Mouse (Mus musculus) liver, embryonic 13.5 days (tissue): ENCODE results near the gene Plekha1. TPM values are rescaled to one million over a fixed set of nuclear protein-coding genes. Genes with fewer than 3 reads are reported as not detected.

Experiments
- ATAC-seq: fragments of 200-750 bp; cut with Nextera tagmentation; 2 replicates; pipeline ENCODE4 v1.8.0; 2017; ENCODE audit warnings: low read depth, mild to moderate bottlenecking, moderate number of reproducible peaks, moderate library complexity
- DNase-seq: peaks from one replicate; pipeline ENCODE4 v3.0.0; 2022
- H3K27ac ChIP-seq: fragments of 300-500 bp; sonication (generic); 2 replicates; pipeline ENCODE4 v1.5.1; 2015; ENCODE audit warnings: moderate library complexity, mild to moderate bottlenecking, inconsistent platforms
- H3K27me3 ChIP-seq: fragments of 300-500 bp; sonication (generic); 2 replicates; pipeline ENCODE4 v1.6.1; 2015; ENCODE audit warnings: mild to moderate bottlenecking, inconsistent platforms
- H3K36me3 ChIP-seq: fragments of 300-500 bp; sonication (generic); 2 replicates; pipeline ENCODE4 v1.6.1; 2015; ENCODE audit warnings: mild to moderate bottlenecking, inconsistent platforms
- H3K4me1 ChIP-seq: fragments of 300-500 bp; sonication (generic); replicated peaks from 2 replicates; pipeline ENCODE4 v1.6.1; 2015; ENCODE audit warnings: inconsistent platforms
- H3K4me2 ChIP-seq: fragments of 300-500 bp; sonication (generic); 2 replicates; pipeline ENCODE4 v1.6.1; 2015; ENCODE audit warnings: inconsistent platforms, mild to moderate bottlenecking, moderate library complexity
- H3K4me3 ChIP-seq: fragments of 300-500 bp; sonication (generic); replicated peaks from 2 replicates; pipeline ENCODE4 v1.5.1; 2015; ENCODE audit warnings: mild to moderate bottlenecking, inconsistent platforms
- H3K9ac ChIP-seq: fragments of 300-500 bp; sonication (generic); 2 replicates; pipeline ENCODE4 v1.6.1; 2015; ENCODE audit warnings: mild to moderate bottlenecking, inconsistent platforms
- H3K9me3 ChIP-seq: fragments of 300-500 bp; sonication (generic); replicated peaks from 2 replicates; pipeline ENCODE4 v1.6.1; 2016; ENCODE audit warnings: inconsistent platforms
- WGBS: fragments of 180-500 bp; shearing (Covaris S2); methylation state at CpG from one replicate; pipeline ENCODE4 v1.1.7; 2015; ENCODE audit not compliant: insufficient replicate concordance; 5-methylcytosine and 5-hydroxymethylcytosine counted together
- microRNA-seq: library from miRNA; unstranded; fragments of <30 nt; microRNA quantifications from one replicate; pipeline ENCODE4, GENCODE M21; 2016
- polyA plus RNA-seq: library from polyadenylated mRNA; unstranded; fragments of >200 nt; fragmentation: Nextera tagmentation; extraction: Ambion mirVana; gene quantifications from 2 replicates; pipeline ENCODE4 v1.2.1, GENCODE M21; 2015

The Plekha1 gene
- polyA plus RNA-seq, 1 experiment from 2014 or later = 9.3 TPM

GRCm38 (mm10) chr7:130961429-130961828, 95.9 kb downstream of the Plekha1 start:
- no peaks in the 10 kb centered on the region for H3K27me3 ChIP-seq
- H3K4me1 ChIP-seq = no peaks in the 10 kb centered on the region
- ATAC-seq (no peak), DNase-seq (no peak)
- no peaks in the 10 kb centered on the region for H3K36me3 ChIP-seq
- no peak overlapping the region for H3K9ac ChIP-seq
- WGBS = 73% methylated on average over 6 of the region's 6 CpGs
- H3K4me2 ChIP-seq = no peak overlapping the region
- no peak overlapping the region for H3K27ac ChIP-seq
- no peak overlapping the region for H3K4me3 ChIP-seq
- H3K9me3 ChIP-seq = no peaks in the 10 kb centered on the region

Small RNA genes within 50 kb of the gene (microRNA-seq; reads per million reads assigned to microRNA genes)
- 0.88 reads per million for gene Mir7061

Other genes starting within 250 kb of the Plekha1 start
- gene Btbd16, start 91.7 kb upstream of the Plekha1 start, polyA plus RNA-seq = 0.03 TPM in 1 of 2 replicates, not detected in the other
- gene Htra1, start 70.4 kb downstream of the Plekha1 start, polyA plus RNA-seq = 0.97 and 1.2 TPM in 2 replicates
- gene Dmbt1, start 166.3 kb downstream of the Plekha1 start, polyA plus RNA-seq = 0.13 TPM in 1 of 2 replicates, not detected in the other